Mouse (Mus musculus) liver, embryonic 14.5 days (tissue): ENCODE measurements around the gene Hspa1b. TPM values are rescaled to one million over a fixed set of nuclear protein-coding genes. Genes with fewer than 3 reads are reported as not detected.

Experiments used
- ATAC-seq: fragments of 200-750 bp; cut with Nextera tagmentation; 2 replicates; pipeline ENCODE4 v1.8.0; 2017; ENCODE audit warnings: moderate number of reproducible peaks, mild to moderate bottlenecking, moderate library complexity; ENCODE audit not compliant: insufficient read depth
- DNase-seq, 3 experiments: peaks; one replicate each; pipeline ENCODE4 v3.0.0-alpha.2; 2012 to 2013; ENCODE audit warnings: low read depth in 3 of 3, low spot score in 3 of 3
- H3K27ac ChIP-seq: fragments of 300-500 bp; sonication (generic); 2 replicates; pipeline ENCODE4 v1.5.1; 2014; ENCODE audit warnings: moderate library complexity, mild to moderate bottlenecking, control low read depth, inconsistent platforms
- H3K27me3 ChIP-seq: fragments of 300-500 bp; sonication (generic); 2 replicates; pipeline ENCODE4 v1.6.1; 2014; ENCODE audit warnings: mild to moderate bottlenecking, low read length, moderate library complexity; ENCODE audit not compliant: control insufficient read depth, insufficient read depth
- H3K36me3 ChIP-seq: fragments of 300-500 bp; sonication (generic); replicated peaks from 2 replicates; pipeline ENCODE4 v1.6.1; 2014; ENCODE audit warnings: low read depth; ENCODE audit not compliant: control insufficient read depth, insufficient read depth
- H3K4me1 ChIP-seq, 2 experiments: fragments of 200-500 bp in 1 of 2; fragments of 300-500 bp in 1 of 2; sonication (generic) in 1 of 2; replicated peaks; 2 replicates each; pipeline ENCODE4 v1.6.1; 2012 to 2014; ENCODE audit warnings: antibody characterized with exemption in 1 of 2, inconsistent platforms in 1 of 2, low read length in 1 of 2; ENCODE audit not compliant: control insufficient read depth in 2 of 2, insufficient read depth in 2 of 2
- H3K4me2 ChIP-seq: fragments of 300-500 bp; sonication (generic); 2 replicates; pipeline ENCODE4 v1.6.1; 2014; ENCODE audit warnings: low read depth, mild to moderate bottlenecking, control low read depth, moderate library complexity
- H3K4me3 ChIP-seq, 2 experiments: fragments of 200-500 bp in 1 of 2; fragments of 300-500 bp in 1 of 2; sonication (generic) in 1 of 2; 2 replicates each; pipeline ENCODE4 v1.5.1; 2012 to 2014; ENCODE audit warnings: low read depth in 2 of 2, low read length in 2 of 2, mild to moderate bottlenecking in 2 of 2, control low read depth in 1 of 2, inconsistent platforms in 1 of 2, moderate library complexity in 1 of 2; ENCODE audit not compliant: insufficient read depth in 1 of 2
- H3K9ac ChIP-seq: fragments of 300-500 bp; sonication (generic); replicated peaks from 2 replicates; pipeline ENCODE4 v1.6.1; 2014; ENCODE audit warnings: mild to moderate bottlenecking, control low read depth, moderate library complexity
- H3K9me3 ChIP-seq: fragments of 300-500 bp; sonication (generic); 2 replicates; pipeline ENCODE4 v1.6.1; 2016; ENCODE audit warnings: low read length, mixed read lengths; ENCODE audit not compliant: control insufficient read depth
- CTCF ChIP-seq: IDR thresholded peaks from 2 replicates; pipeline ENCODE4 v1.5.1; 2016; ENCODE audit warnings: antibody characterized with exemption, low read depth, control low read depth
- EP300 ChIP-seq: IDR thresholded peaks from 2 replicates; pipeline ENCODE4 v1.6.1; 2016; ENCODE audit warnings: antibody characterized with exemption, low read depth
- WGBS: fragments of 180-500 bp; shearing (Covaris S2); extraction: QIAGEN DNeasy Blood & Tissue Kit; methylation state at CpG from one replicate; pipeline ENCODE4 v1.1.7; 2014; ENCODE audit not compliant: insufficient replicate concordance; 5-methylcytosine and 5-hydroxymethylcytosine counted together
- polyA plus RNA-seq, 2 experiments: library from polyadenylated mRNA; depleted of rRNA in 1 of 2; stranded (reverse) in 1 of 2; unstranded in 1 of 2; fragments of >200 nt; fragmentation: Nextera tagmentation in 1 of 2; extraction: Ambion mirVana in 1 of 2; gene quantifications; 2 replicates each; pipeline versions ENCODE4 v1.2.1 to v1.2.3; 2012 to 2014

Gene Hspa1b
- polyA plus RNA-seq, 2 experiments: 1.5 TPM; not detected in 1

DNA sequence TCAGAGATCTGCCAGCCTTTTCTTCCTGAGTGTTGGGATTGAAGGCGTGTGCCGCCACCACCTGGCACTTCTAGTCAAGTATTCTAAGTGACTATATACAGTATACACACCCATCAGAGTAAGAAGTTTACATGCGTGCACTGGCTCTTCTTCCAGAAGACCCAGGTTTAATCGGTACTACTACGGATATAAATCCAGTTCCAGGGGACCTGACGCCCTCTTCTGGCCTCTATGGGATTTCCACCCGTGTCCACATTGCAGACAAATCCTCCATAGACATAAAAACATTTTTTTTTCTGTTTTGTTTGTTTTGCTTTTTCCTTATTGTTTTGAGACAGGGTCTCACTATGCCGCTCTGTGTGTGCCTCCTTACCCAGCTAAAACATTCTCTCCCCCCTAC is 11.4 kb downstream of the Hspa1b start:
- ATAC-seq (no peak), DNase-seq (no peak)
- peaks cover 0 to 7% of the 10 kb centered on the region in 2 experiments for H3K4me1 ChIP-seq
- H3K9ac ChIP-seq: no peak overlapping the region
- H3K27ac ChIP-seq: no peak overlapping the region
- H3K36me3 ChIP-seq: peaks cover 20% of the 10 kb centered on the region
- no peak overlapping the region for H3K4me3 ChIP-seq
- H3K4me2 ChIP-seq: no peak overlapping the region
- no peaks in the 10 kb centered on the region for H3K27me3 ChIP-seq
- 23% methylated on average over 8 of the region's 8 CpGs for WGBS
- TF ChIP-seq EP300 (no peak), CTCF (peak; percentile 54)
- H3K9me3 ChIP-seq: no peaks in the 10 kb centered on the region

DNA sequence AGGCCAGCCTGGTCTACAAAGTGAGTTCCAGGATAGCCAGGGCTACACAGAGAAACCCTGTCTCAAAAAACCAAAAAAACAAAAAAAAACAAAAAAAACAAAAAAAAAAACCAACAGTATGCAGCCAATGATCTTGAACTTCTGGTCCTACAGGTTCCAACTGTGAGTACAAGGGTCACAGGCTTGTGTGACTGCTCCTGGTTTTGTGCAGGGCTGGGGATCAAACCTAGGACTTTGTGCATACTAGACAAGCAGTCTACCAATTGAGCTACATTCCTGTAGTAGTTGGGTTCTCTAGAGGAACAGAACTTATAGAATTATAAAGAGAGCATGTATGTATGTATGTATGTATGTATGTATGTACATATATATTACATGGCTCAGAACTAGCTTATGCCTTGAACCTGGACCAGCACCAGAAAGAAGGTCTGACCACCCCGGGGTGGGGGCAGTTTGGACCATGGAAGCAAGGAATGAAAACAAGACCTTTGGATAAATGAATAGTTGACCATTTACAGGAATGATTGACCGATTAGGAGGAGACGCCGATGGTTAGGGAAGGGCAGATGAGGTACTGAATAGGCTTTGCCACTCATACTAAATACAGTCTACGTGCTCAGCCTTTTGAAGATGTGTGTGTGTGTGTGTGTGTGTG is 12.4 kb downstream of the Hspa1b start:
- WGBS: 76% methylated on average over 5 of the region's 5 CpGs
- Histone ChIP-seq H3K4me1 (peaks cover 2 to 8% of the 10 kb centered on the region in 2 experiments), H3K27me3 (no peaks in the 10 kb centered on the region), H3K4me3 (no peak overlapping the region), H3K9me3 (no peaks in the 10 kb centered on the region), H3K36me3 (peaks cover 20% of the 10 kb centered on the region), H3K4me2 (no peak overlapping the region), H3K27ac (no peak overlapping the region), H3K9ac (no peak overlapping the region)
- TF ChIP-seq CTCF (no peak), EP300 (no peak)
- no peak for DNase-seq
- no peak for ATAC-seq

DNA sequence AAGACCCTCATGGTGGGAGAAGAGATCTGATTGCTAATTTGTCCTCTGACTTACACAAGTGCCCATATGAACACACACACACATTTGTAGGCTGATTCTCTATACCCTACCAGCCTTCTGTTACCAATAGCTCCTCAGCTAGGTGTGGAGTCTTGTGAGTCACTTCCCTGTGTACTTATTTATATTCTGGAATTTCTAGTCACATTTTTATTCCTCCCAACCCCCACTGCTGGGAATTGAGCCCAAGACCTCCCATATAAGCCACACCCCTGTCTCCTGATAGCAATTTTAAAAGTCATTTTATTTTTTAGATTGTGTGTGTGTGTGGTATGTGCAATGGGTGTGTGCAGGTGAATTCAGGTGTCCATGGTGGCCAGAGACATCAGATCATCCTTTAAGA is 14.7 kb downstream of the Hspa1b start:
- Histone ChIP-seq H3K27ac (no peak overlapping the region), H3K9me3 (no peaks in the 10 kb centered on the region), H3K36me3 (no peaks in the 10 kb centered on the region), H3K9ac (no peak overlapping the region), H3K4me1 (peaks cover 4 to 6% of the 10 kb centered on the region in 2 experiments), H3K4me2 (no peak overlapping the region), H3K27me3 (no peaks in the 10 kb centered on the region), H3K4me3 (no peak overlapping the region)
- ATAC-seq (no peak), DNase-seq (no peak)
- TF ChIP-seq EP300 (no peak), CTCF (no peak)

GRCm38 (mm10) chr17:34943128-34943815 is 15.8 kb downstream of the Hspa1b start:
- Histone ChIP-seq H3K9me3 (no peaks in the 10 kb centered on the region), H3K27ac (no peak overlapping the region), H3K9ac (no peak overlapping the region), H3K4me3 (no peak overlapping the region), H3K27me3 (no peaks in the 10 kb centered on the region), H3K4me1 (peaks cover 4 to 6% of the 10 kb centered on the region in 2 experiments), H3K4me2 (no peak overlapping the region), H3K36me3 (no peaks in the 10 kb centered on the region)
- 74% methylated on average over 4 of the region's 4 CpGs for WGBS
- DNase-seq (no peak), ATAC-seq (no peak)
- TF ChIP-seq CTCF (no peak), EP300 (no peak)

- peak overlapping the region; percentile 52 for H3K9ac ChIP-seq
- no peak for DNase-seq
- H3K4me3 ChIP-seq: peak overlapping the region; percentile 42 to 43
- ATAC-seq: no peak
- peaks cover 4 to 6% of the 10 kb centered on the region in 2 experiments for H3K4me1 ChIP-seq
- peak overlapping the region; percentile 70 for H3K4me2 ChIP-seq
- no peaks in the 10 kb centered on the region for H3K9me3 ChIP-seq
- peak overlapping the region; percentile 32; the same call in 1 of the 2 replicates for H3K27ac ChIP-seq
- TF ChIP-seq EP300: no peak
- TF ChIP-seq CTCF: no peak
- no peaks in the 10 kb centered on the region for H3K36me3 ChIP-seq
- H3K27me3 ChIP-seq: no peaks in the 10 kb centered on the region
- 7% methylated on average over 15 of the region's 15 CpGs for WGBS
Observed at GRCm38 (mm10) chr17:34941344-34942041, 17.5 kb downstream of the Hspa1b start.
